Mouse (Mus musculus): Measurements from ENCODE around the gene Bcl7a.

DNA sequence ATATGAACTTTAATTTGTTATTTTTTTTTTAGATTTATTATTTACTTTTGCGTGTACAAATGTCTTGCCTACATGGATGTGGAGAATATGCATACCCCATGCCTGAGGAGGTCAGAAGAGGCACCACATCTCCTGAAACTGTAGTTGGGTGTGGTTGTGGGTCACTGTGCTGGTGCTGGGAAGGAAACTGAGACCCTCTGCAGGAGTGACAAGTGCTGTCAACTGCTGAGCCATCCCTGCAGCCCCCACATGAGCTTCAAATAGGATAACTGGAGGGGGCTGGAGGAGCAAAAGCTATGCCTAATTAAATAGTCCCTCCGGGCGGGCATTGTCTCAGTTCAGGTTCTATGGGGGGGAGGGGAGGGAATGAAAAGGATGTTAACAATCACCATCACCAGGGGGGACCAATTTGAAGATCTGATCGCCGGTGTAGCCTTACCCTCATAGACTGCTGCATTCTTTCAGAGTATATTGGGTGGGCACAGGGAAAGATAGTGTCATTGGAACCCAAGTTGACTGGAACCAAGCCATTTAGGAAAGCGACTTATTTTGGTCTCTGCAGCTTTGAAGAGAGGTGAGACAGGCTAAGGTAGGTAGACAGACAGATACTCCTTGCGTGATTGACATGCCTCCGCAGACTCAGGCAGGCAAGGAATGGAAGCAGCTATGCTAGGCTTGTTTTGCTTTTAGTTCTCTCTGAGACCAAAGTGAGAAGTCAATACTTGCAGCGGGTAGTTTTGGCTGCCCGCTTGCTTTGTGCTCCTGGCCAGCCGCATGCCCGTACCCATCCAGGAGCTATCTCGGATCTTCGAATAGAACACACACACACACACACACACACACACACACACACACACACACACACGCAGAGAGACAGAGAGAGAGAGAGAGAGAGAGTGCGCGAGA is 47.2 kb downstream of the Bcl7a start:
- no peak for TF ChIP-seq CTCF (conservative IDR thresholded peaks at IDR 0.05; ENCODE audit: low read length)
- TF ChIP-seq POU5F1 (IDR thresholded peaks at IDR 0.05; ENCODE audit: borderline replicate concordance, low read length): no peak
- TF ChIP-seq NANOG (IDR thresholded peaks at IDR 0.05; ENCODE audit: borderline replicate concordance, low read length): peak; percentile 85; the same call in 1 of the 2 replicates

Measured in E14TG2a.4 (cell line).